Mouse (Mus musculus): Measurements from ENCODE around the gene Gm10518. TPM values are rescaled to one million over a fixed set of nuclear protein-coding genes. Genes with fewer than 3 reads are reported as not detected.
A peak's percentile ranks its signal among the peaks of the same experiment; 100 is the strongest.

The Gm10518 gene
- total and polyA plus RNA-seq, 2 experiments from 2014 or later, result not detected

DNA sequence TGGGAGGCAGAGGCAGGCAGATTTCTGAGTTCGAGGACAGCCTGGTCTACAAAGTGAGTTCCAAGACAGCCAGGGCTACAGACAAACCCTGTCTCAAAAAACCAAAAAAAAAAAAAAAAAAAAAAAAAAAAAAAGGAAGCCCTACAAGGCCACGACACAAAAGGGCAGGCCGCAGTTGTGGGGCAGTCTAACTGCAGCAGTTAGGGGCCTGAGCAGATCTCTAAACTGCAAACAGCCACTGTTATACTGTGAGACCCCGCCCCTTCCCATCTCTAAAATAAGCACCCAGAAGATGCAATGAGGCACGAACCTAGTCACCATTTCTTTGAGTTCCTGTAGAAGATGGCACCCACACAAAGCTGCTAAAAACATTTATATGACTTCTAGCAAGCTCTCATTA lies 17.7 kb upstream of the Gm10518 start:
- DNase-seq (ENCODE audit: low spot score), result no peak
- H3K27ac ChIP-seq (ENCODE audit: low read depth, low read length), result no peak overlapping the region
- no peak for TF ChIP-seq CTCF (IDR thresholded peaks at IDR 0.05)
- H3K36me3 ChIP-seq (ENCODE audit: insufficient read depth, low read length), result peaks cover 37% of the 10 kb centered on the region
- no peak overlapping the region for H3K4me2 ChIP-seq (ENCODE audit: low read depth, low read length, poor library complexity, severe bottlenecking)
- no peaks in the 10 kb centered on the region for H3K9me3 ChIP-seq (ENCODE audit: low read length)
- WGBS, result 94% methylated on average over 5 of the region's 5 CpGs
- no peaks in the 10 kb centered on the region for H3K4me1 ChIP-seq (ENCODE audit: insufficient read depth, low read length)
- no peak for ATAC-seq (ENCODE audit: low FRiP score)
- H3K9ac ChIP-seq (replicated peaks; ENCODE audit: low read length, poor library complexity, severe bottlenecking), result no peak overlapping the region
- no peaks in the 10 kb centered on the region for H3K27me3 ChIP-seq (ENCODE audit: insufficient read depth, low read length)
- no peak overlapping the region for H3K4me3 ChIP-seq (ENCODE audit: low read depth, low read length)

DNA sequence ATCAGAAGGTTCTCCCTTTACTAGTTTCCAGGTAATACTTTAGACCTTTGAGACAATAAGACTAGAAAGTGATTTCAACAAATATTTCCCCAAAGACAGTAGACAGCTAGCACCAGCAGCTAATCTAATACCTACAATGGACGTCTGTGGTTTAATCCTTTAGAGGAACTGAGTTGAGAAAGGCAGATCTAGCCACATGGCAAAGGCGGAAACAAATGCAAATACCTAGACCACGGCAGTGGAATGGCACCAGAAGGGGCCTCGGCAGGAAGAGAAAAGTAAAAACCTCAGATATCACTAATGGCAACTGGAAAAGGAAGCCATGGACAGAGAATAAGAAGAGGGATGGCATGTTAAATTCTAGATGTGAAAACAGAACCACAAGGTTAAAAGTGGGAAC lies 15.9 kb upstream of the Gm10518 start:
- Histone ChIP-seq H3K27me3 (ENCODE audit: insufficient read depth, low read length) (no peaks in the 10 kb centered on the region), H3K4me2 (ENCODE audit: low read depth, low read length, poor library complexity, severe bottlenecking) (no peak overlapping the region), H3K4me1 (ENCODE audit: insufficient read depth, low read length) (no peaks in the 10 kb centered on the region), H3K9ac (replicated peaks; ENCODE audit: low read length, poor library complexity, severe bottlenecking) (no peak overlapping the region), H3K4me3 (ENCODE audit: low read depth, low read length) (no peak overlapping the region), H3K36me3 (ENCODE audit: insufficient read depth, low read length) (peaks cover 33% of the 10 kb centered on the region), H3K27ac (ENCODE audit: low read depth, low read length) (no peak overlapping the region), H3K9me3 (ENCODE audit: low read length) (no peaks in the 10 kb centered on the region)
- WGBS, result 78% methylated on average over 4 of the region's 4 CpGs
- ATAC-seq (ENCODE audit: low FRiP score) (no peak), DNase-seq (ENCODE audit: low spot score) (no peak)
- TF ChIP-seq CTCF (IDR thresholded peaks at IDR 0.05), result no peak

DNA sequence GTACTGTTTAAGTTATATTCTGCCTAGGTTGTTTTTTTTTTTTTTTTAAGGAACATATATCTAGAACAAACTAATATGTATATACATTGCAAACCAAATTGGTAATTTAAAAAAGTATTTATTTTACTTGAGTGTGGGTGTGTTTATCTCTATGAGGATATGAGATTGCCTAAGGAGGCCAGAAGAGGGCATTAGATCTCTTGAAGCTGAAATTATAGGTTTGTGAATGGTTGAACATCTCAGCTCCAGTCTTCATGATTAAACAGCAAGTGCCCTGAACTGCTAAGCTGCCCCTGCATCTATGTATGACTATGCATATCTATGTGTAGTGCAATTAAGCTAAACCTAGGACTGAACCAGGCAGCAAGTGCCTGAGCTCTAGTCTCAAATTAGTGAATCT lies 4.4 kb upstream of the Gm10518 start:
- Histone ChIP-seq H3K4me3 (ENCODE audit: low read depth, low read length) (no peak overlapping the region), H3K27ac (ENCODE audit: low read depth, low read length) (no peak overlapping the region), H3K27me3 (ENCODE audit: insufficient read depth, low read length) (no peaks in the 10 kb centered on the region), H3K4me2 (ENCODE audit: low read depth, low read length, poor library complexity, severe bottlenecking) (no peak overlapping the region), H3K9ac (replicated peaks; ENCODE audit: low read length, poor library complexity, severe bottlenecking) (no peak overlapping the region), H3K9me3 (ENCODE audit: low read length) (no peaks in the 10 kb centered on the region), H3K36me3 (ENCODE audit: insufficient read depth, low read length) (peaks cover 21% of the 10 kb centered on the region), H3K4me1 (ENCODE audit: insufficient read depth, low read length) (0 out of 2 replicates have a peak, but pooled peaks cover 7% of the 10 kb centered on the region)
- DNase-seq (ENCODE audit: low spot score) (no peak), ATAC-seq (ENCODE audit: low FRiP score) (no peak)
- peak; percentile 38; the same call in 1 of the 2 replicates for TF ChIP-seq CTCF (IDR thresholded peaks at IDR 0.05)

DNA sequence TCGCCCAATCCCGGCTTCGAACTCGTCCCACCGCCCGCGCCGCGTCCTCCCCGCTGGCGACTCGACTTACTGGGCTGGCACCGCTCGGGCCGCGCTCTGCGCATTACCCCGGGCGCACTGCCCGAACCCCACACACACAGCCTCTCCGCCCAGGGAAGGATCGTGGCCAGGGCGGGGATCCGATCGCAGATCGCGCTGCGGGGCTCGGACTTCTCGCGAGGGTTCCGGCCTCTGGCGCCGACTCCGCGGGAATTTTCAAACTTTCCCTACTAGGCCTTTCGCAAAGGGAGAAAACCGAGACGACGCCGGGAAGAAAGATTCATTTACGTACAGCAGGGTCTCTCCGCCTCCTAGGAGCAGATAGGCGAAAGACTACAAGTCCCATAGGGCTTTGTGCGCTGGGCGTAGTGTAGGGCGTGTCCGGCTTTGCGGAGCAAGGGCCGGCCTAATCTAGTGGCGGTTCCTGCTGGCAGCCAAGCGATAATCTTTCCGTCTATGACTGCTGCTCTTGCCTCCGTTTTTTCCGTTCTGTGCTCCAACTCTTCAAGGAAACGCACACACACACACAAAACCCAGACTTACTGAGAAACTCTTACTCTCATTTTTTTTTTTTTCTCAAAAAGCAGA lies 450 bp downstream of the Gm10518 start, which contains the start of gene Ahctf1:
Gene Ahctf1 (minus strand): TSS at position 168 of the 627 bp plus-strand sequence.
- no peaks in the 10 kb centered on the region for H3K36me3 ChIP-seq (ENCODE audit: insufficient read depth, low read length)

DNA sequence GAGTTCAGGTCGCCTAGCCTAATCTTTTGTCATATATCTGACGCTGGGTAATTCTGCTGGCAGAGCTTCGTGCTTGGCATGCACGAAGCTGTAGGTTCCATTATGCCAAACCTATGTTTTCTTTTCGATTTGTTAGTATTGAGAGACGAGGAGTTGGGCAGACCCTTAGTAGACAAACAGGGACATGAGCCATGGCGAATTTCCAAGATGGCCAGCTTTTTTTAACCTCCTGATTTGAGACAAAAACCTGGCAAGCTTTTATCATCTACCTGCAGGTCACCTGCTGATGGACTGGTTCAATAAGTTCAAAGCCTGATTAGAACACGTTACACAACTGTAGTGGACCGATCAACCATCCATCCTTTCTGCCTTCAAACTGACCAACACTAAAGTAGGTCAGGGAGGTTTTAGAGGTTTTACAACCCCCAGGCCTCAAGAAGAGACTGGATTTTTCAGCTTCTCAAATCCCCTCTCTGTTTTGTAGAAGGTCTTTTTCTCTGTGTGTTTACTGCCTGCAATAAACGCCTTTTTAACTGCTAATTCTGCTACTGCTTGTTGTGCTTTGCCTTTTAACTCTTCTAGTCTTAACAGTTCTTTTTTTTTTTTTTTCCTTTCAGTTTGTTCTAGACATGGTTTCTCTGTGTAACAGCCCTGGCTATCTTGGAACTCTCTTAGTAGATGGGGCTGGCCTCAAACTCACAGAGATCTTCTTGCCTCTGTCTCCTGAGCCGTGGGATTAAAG lies 1.1 kb downstream of the Gm10518 start:
- Histone ChIP-seq H3K4me3 (ENCODE audit: low read depth, low read length) (peak overlapping the region; percentile 92), H3K9ac (replicated peaks; ENCODE audit: low read length, poor library complexity, severe bottlenecking) (0 out of 2 replicates have a peak overlapping the region, but pooled peaks have one; percentile 44), H3K9me3 (ENCODE audit: low read length) (no peaks in the 10 kb centered on the region), H3K4me2 (ENCODE audit: low read depth, low read length, poor library complexity, severe bottlenecking) (peak overlapping the region; percentile 77), H3K27me3 (ENCODE audit: insufficient read depth, low read length) (no peaks in the 10 kb centered on the region), H3K27ac (ENCODE audit: low read depth, low read length) (peak overlapping the region; percentile 51), H3K4me1 (ENCODE audit: insufficient read depth, low read length) (0 out of 2 replicates have a peak, but pooled peaks cover 7% of the 10 kb centered on the region), H3K36me3 (ENCODE audit: insufficient read depth, low read length) (no peaks in the 10 kb centered on the region)
- peak; percentile 20 for DNase-seq (ENCODE audit: low spot score)
- TF ChIP-seq CTCF (IDR thresholded peaks at IDR 0.05), result no peak
- no peak for ATAC-seq (ENCODE audit: low FRiP score)
- 36% methylated on average over 11 of the region's 11 CpGs for WGBS

More for the DNA sequence above, 450 bp downstream of the Gm10518 start, which contains the start of gene Ahctf1:
- DNase-seq (ENCODE audit: low spot score), result peak; percentile 99
- Histone ChIP-seq H3K27ac (ENCODE audit: low read depth, low read length) (peak within 1 kb of the TSS; percentile 89), H3K4me3 (ENCODE audit: low read depth, low read length) (peak within 1 kb of the TSS; percentile 92), H3K9me3 (ENCODE audit: low read length) (no peaks in the 10 kb centered on the region), H3K27me3 (ENCODE audit: insufficient read depth, low read length) (no peaks in the 10 kb centered on the region), H3K4me2 (ENCODE audit: low read depth, low read length, poor library complexity, severe bottlenecking) (peak within 1 kb of the TSS; percentile 77), H3K4me1 (ENCODE audit: insufficient read depth, low read length) (0 out of 2 replicates have a peak, but pooled peaks cover 7% of the 10 kb centered on the region), H3K9ac (replicated peaks; ENCODE audit: low read length, poor library complexity, severe bottlenecking) (peak within 1 kb of the TSS; percentile 86)
- peak; percentile 53 for TF ChIP-seq CTCF (IDR thresholded peaks at IDR 0.05)
- ATAC-seq (ENCODE audit: low FRiP score), result peak; percentile 98
- 1% methylated on average over 55 of the region's 56 CpGs for WGBS

DNA sequence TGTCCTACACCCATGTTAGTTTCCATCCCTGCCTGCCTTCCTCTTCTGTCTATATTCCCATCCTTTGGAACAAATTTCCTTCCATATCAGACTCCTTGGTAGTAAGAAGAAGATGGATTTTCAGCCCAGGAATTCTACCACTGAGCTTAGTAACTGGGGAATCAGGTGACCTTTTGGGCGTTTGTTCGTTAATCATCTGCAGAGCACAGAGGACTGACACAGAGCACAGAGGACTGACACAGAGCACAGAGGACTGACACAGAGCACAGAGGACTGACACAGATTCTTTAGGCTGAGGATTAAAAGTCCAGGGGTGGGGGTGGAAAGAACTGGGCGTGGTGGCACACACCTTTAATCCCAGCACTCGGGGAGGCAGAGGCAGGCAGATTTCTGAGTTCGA lies 2.6 kb downstream of the Gm10518 start:
- Histone ChIP-seq H3K9ac (replicated peaks; ENCODE audit: low read length, poor library complexity, severe bottlenecking) (no peak overlapping the region), H3K9me3 (ENCODE audit: low read length) (no peaks in the 10 kb centered on the region), H3K27ac (ENCODE audit: low read depth, low read length) (no peak overlapping the region), H3K4me3 (ENCODE audit: low read depth, low read length) (no peak overlapping the region), H3K27me3 (ENCODE audit: insufficient read depth, low read length) (no peaks in the 10 kb centered on the region), H3K36me3 (ENCODE audit: insufficient read depth, low read length) (no peaks in the 10 kb centered on the region), H3K4me1 (ENCODE audit: insufficient read depth, low read length) (0 out of 2 replicates have a peak, but pooled peaks cover 7% of the 10 kb centered on the region), H3K4me2 (ENCODE audit: low read depth, low read length, poor library complexity, severe bottlenecking) (no peak overlapping the region)
- ATAC-seq (ENCODE audit: low FRiP score) (no peak), DNase-seq (ENCODE audit: low spot score) (no peak)
- 89% methylated on average over 5 of the region's 5 CpGs for WGBS
- no peak for TF ChIP-seq CTCF (IDR thresholded peaks at IDR 0.05)
